Mouse (Mus musculus) midbrain, embryonic 11.5 days (tissue): ENCODE data around the gene Atat1. TPM values are rescaled to one million over a fixed set of nuclear protein-coding genes. Genes with fewer than 3 reads are reported as not detected.

Source experiments
- ATAC-seq: fragments of 200-750 bp; cut with Nextera tagmentation; 2 replicates; pipeline ENCODE4 v1.8.0; 2017; ENCODE audit warnings: moderate TSS enrichment, moderate library complexity; ENCODE audit not compliant: low FRiP score
- DNase-seq: peaks from one replicate; pipeline ENCODE4 v3.0.0; 2015; ENCODE audit warnings: low spot score; ENCODE audit errors: missing footprints
- H3K27ac ChIP-seq: fragments of 300-500 bp; sonication (generic); 2 replicates; pipeline ENCODE4 v1.5.1; 2014; ENCODE audit warnings: low read depth, low read length
- H3K27me3 ChIP-seq: fragments of 300-500 bp; sonication (generic); 2 replicates; pipeline ENCODE4 v1.6.1; 2014; ENCODE audit warnings: mild to moderate bottlenecking, low read length, moderate library complexity, mixed read lengths; ENCODE audit not compliant: control insufficient read depth, insufficient read depth
- H3K36me3 ChIP-seq: fragments of 300-500 bp; sonication (generic); 2 replicates; pipeline ENCODE4 v1.6.1; 2014; ENCODE audit warnings: mild to moderate bottlenecking, low read length, moderate library complexity, mixed read lengths; ENCODE audit not compliant: control insufficient read depth, insufficient read depth
- H3K4me1 ChIP-seq: fragments of 300-500 bp; sonication (generic); 2 replicates; pipeline ENCODE4 v1.6.1; 2014; ENCODE audit warnings: low read length; ENCODE audit not compliant: control insufficient read depth, insufficient read depth
- H3K4me2 ChIP-seq: fragments of 300-500 bp; sonication (generic); 2 replicates; pipeline ENCODE4 v1.6.1; 2014; ENCODE audit warnings: mild to moderate bottlenecking, moderate library complexity
- H3K4me3 ChIP-seq: fragments of 300-500 bp; sonication (generic); 2 replicates; pipeline ENCODE4 v1.5.1; 2014; ENCODE audit warnings: low read depth, low read length
- H3K9ac ChIP-seq: fragments of 300-500 bp; sonication (generic); 2 replicates; pipeline ENCODE4 v1.6.1; 2014; ENCODE audit warnings: low read length
- H3K9me3 ChIP-seq: fragments of 300-500 bp; sonication (generic); 2 replicates; pipeline ENCODE4 v1.6.1; 2016; ENCODE audit warnings: low read length; ENCODE audit not compliant: control insufficient read depth
- WGBS: fragments of 180-500 bp; shearing (Covaris S2); extraction: QIAGEN DNeasy Blood & Tissue Kit; methylation state at CpG from one replicate; pipeline ENCODE4 v1.1.7; 2014; 5-methylcytosine and 5-hydroxymethylcytosine counted together
- polyA plus RNA-seq: library from polyadenylated mRNA; unstranded; fragments of >200 nt; fragmentation: Nextera tagmentation; extraction: Ambion mirVana; gene quantifications from 2 replicates; pipeline ENCODE4 v1.2.1, GENCODE M21; 2014

Atat1 gene
- polyA plus RNA-seq, 1 experiment from 2014 or later = 168 TPM

DNA sequence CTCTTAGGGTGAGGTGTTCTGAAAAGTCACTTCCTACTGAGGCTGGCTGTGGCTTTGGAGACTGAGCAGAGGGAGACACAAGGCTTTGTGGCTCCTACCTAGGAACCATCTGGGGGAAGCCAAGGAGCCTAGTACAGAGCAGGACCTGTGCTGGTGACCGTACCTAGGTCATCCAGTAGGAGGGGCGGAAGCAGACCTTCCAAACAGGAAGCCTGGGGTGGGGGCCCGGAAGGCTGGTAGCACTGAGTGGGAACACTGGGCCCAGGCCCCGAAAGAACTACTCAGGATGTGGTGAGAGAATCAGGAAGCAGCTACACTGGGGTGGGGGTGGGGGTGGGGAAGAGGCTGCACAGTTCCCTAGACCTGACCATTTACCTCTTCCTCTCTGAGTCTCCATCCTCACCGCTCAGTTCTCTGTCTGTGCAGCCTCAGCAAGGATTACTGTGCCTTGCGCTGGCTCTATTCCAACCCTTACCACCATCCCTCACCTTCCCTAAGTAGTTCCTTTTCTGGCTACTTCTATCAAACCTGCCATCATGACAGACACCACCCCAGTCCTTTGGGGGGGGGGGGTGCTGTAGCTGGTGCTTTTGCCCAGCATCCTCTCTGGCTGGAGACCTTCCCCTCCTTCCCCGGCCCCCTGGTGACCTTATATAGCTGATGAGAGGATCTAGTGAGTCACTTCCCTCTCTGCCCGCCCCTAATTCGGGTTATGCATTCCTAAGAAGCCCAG, 39.6 kb downstream of the Atat1 start:
- Histone ChIP-seq H3K4me2 (peak overlapping the region; percentile 77), H3K36me3 (peaks cover 18% of the 10 kb centered on the region), H3K9ac (peak overlapping the region; percentile 92), H3K4me1 (peaks cover 37% of the 10 kb centered on the region), H3K4me3 (peak overlapping the region; percentile 61), H3K9me3 (peaks cover 5% of the 10 kb centered on the region), H3K27me3 (no peaks in the 10 kb centered on the region), H3K27ac (0 out of 2 replicates have a peak overlapping the region, but pooled peaks have one; percentile 2)
- WGBS = 81% methylated on average over 9 of the region's 9 CpGs
- no peak for ATAC-seq
- DNase-seq = peak; percentile 83

DNA sequence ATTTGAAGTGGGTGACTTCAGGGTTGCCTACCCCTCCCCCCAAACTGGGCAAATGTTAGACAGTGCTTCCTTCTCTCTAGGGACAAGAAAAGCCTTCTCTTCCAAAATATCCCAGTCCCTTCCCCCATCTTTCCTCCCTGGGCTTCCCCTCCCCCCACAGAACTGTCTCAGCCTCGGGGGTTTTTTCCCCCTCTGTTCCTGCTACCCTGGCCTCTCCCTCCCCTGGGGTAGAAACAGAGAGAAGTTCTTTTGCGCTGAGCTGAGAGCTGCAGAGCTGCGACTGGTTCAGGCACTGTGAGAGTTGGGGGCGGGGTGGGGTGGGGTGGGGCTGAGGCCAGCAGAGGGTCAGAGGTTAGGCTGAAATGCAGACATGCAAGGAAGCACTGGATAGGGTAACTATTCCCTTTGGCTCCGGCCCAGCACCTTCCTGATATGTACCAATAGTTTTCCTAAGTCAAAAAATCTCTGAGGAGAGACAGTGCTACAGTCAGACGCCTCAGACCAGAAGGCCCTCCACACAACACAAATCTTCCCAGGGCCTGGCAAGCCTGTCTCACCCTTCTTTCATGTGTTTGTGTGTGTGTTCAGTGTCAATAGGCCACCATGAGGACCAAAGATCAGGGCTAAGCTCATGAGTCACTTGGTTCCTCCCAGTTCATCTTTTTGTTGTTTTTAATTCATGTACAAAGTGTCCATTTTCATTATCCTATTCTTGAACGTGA, 40.4 kb downstream of the Atat1 start:
- peak overlapping the region; percentile 77 for H3K4me2 ChIP-seq
- peak overlapping the region; percentile 2; the same call in 1 of the 2 replicates for H3K27ac ChIP-seq
- H3K9ac ChIP-seq = peak overlapping the region; percentile 92
- peaks cover 42% of the 10 kb centered on the region for H3K4me1 ChIP-seq
- ATAC-seq (no peak), DNase-seq (peak; percentile 89)
- H3K4me3 ChIP-seq = peak overlapping the region; percentile 61
- 3% methylated on average over 7 of the region's 7 CpGs for WGBS
- peaks cover 5% of the 10 kb centered on the region for H3K9me3 ChIP-seq
- H3K27me3 ChIP-seq = no peaks in the 10 kb centered on the region
- H3K36me3 ChIP-seq = peaks cover 14% of the 10 kb centered on the region

DNA sequence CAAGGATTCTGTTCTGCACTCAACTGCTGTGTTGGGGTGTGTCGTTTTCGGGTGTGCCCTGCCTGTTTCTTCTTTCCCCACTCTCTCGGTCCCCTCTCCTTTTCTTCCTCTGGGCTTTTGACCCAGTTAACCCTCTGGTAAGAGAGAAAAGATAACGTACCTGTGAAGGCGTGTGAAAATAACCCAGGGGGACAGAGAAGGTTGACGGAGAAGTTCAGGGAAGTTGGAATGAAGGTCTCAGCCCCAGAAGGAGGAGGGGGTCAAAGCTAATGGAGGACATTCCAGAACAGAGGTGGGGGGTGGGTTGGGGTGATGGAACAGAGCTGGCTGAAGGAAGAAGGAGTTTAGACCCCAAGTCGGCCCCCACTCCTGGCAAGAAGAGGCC, 40.9 kb downstream of the Atat1 start:
- peak overlapping the region; percentile 61 for H3K4me3 ChIP-seq
- no peak for ATAC-seq
- H3K9ac ChIP-seq = peak overlapping the region; percentile 92
- H3K4me1 ChIP-seq = peaks cover 42% of the 10 kb centered on the region
- 6% methylated on average over 7 of the region's 7 CpGs for WGBS
- peak overlapping the region; percentile 77 for H3K4me2 ChIP-seq
- DNase-seq = peak; percentile 82
- H3K27ac ChIP-seq = no peak overlapping the region
- H3K36me3 ChIP-seq = peaks cover 11% of the 10 kb centered on the region
- peaks cover 5% of the 10 kb centered on the region for H3K9me3 ChIP-seq
- no peaks in the 10 kb centered on the region for H3K27me3 ChIP-seq

DNA sequence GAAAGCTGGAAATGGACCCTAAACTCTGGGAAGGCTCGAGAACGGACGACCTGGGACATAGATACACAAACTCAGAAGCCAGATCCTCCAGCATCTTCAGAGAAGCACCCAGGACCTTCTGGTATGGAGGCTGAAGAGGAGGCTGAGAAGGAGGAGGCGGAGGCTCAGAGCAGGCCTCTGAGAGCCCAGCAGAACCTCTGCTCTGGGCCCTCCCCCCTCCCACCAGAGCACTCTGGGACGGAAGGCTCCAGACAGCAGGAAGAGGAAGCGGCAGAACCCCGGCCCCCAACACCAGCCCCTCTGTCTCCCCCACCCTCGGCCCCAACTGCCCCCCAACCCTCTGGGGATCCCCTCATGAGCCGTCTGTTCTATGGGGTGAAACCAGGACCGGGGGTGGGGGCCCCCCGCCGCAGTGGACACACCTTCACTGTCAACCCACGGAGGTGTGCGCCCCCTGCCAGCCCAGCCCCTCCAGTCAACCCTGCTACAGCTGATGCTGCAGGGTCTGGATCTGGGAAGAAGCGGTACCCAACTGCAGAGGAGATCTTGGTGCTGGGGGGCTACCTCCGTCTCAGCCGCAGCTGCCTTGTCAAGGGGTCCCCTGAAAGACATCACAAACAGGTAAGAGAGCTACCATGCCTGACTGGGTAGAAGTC, 41.6 kb downstream of the Atat1 start:
- H3K27me3 ChIP-seq = no peaks in the 10 kb centered on the region
- WGBS = 42% methylated on average over 17 of the region's 17 CpGs
- peaks cover 39% of the 10 kb centered on the region for H3K4me1 ChIP-seq
- ATAC-seq (no peak), DNase-seq (peak; percentile 84)
- no peak overlapping the region for H3K27ac ChIP-seq
- H3K9ac ChIP-seq = peak overlapping the region; percentile 92
- peaks cover 11% of the 10 kb centered on the region for H3K36me3 ChIP-seq
- peak overlapping the region; percentile 77 for H3K4me2 ChIP-seq
- peak overlapping the region; percentile 61 for H3K4me3 ChIP-seq
- peaks cover 5% of the 10 kb centered on the region for H3K9me3 ChIP-seq

DNA sequence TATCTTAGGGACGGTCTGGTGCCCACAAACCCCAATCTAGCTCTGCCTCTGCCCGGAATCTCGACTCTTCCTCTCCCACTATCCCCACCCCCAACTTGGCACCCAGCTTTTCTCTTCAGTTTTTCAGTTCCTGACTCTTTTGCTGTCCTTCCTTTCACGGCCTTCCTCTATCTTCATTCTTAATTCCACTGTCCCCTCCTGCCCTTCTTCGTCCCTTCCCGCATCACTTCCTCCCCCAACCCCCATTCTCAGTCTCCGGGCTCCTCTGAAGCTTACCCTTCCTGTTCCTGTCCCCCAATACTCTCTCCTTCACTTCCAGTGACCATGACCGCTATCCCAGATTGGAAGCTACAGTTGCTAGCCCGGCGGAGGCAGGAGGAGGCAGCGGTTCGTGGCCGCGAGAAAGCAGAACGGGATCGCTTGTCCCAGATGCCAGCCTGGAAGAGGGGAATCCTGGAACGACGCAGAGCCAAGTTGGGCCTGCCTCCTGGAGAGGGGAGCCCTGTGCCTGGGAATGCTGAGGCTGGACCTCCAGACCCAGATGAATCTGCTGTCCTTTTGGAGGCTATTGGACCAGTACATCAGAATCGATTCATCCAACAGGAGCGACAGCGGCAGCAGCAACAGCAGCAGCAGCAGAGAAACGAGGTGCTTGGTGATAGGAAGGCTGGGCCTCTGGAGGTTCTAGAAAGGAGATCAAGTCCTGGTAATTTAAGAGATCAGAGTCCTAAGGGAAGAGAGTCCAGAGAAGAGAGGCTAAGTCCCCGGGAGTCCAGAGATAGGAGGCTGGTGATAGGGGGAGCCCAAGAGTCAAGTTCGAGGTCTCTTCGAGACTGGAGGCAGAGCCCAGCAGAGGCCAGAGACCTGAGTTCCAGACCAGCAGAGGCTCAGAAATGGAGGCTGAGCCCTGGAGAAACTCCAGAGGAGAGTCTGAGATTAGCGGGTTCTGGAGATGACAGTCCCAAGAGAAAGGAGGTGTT, 42.7 kb downstream of the Atat1 start:
- H3K9me3 ChIP-seq = peaks cover 5% of the 10 kb centered on the region
- H3K9ac ChIP-seq = peak overlapping the region; percentile 92
- H3K4me2 ChIP-seq = peak overlapping the region; percentile 77
- 11% methylated on average over 26 of the region's 26 CpGs for WGBS
- H3K27me3 ChIP-seq = no peaks in the 10 kb centered on the region
- H3K4me3 ChIP-seq = peak overlapping the region; percentile 61
- peak overlapping the region; percentile 99 for H3K27ac ChIP-seq
- peak; percentile 92 for DNase-seq
- H3K4me1 ChIP-seq = peaks cover 36% of the 10 kb centered on the region
- peaks cover 11% of the 10 kb centered on the region for H3K36me3 ChIP-seq
- no peak for ATAC-seq

DNA sequence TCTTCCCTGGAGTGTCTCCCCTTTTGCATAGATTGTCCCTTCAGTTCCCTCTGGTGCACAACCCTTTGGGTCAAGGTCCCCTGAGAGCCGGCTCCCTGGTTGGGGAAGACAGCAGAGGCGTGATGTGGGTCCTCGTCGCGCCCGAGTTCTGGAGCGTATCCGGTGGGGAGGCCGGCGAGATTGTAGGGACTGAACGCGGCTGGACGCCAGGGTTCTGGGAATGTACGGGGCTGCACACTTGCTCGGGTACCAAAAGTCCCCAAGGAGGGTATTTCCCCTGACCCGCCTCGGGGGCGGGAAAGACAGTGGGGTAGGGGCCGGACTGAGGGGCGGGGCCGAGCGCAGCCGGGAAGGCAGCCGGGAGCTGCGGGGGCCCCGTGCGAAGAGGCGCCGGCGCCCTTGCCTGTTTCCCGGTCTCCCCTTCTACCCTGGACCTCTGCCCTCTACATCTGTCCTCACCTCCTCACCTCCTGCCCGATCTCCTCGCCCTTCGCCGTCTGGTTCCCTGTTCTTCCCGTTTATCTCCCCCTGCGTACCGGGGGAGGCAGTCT, 43.5 kb downstream of the Atat1 start:
- peaks cover 5% of the 10 kb centered on the region for H3K9me3 ChIP-seq
- peaks cover 10% of the 10 kb centered on the region for H3K36me3 ChIP-seq
- peak overlapping the region; percentile 92 for H3K9ac ChIP-seq
- DNase-seq = peak; percentile 96
- H3K27ac ChIP-seq = peak overlapping the region; percentile 99
- H3K4me1 ChIP-seq = peaks cover 38% of the 10 kb centered on the region
- WGBS = 0% methylated on average over 38 of the region's 38 CpGs
- no peaks in the 10 kb centered on the region for H3K27me3 ChIP-seq
- H3K4me3 ChIP-seq = peak overlapping the region; percentile 61
- H3K4me2 ChIP-seq = peak overlapping the region; percentile 77
- peak; percentile 54 for ATAC-seq

DNA sequence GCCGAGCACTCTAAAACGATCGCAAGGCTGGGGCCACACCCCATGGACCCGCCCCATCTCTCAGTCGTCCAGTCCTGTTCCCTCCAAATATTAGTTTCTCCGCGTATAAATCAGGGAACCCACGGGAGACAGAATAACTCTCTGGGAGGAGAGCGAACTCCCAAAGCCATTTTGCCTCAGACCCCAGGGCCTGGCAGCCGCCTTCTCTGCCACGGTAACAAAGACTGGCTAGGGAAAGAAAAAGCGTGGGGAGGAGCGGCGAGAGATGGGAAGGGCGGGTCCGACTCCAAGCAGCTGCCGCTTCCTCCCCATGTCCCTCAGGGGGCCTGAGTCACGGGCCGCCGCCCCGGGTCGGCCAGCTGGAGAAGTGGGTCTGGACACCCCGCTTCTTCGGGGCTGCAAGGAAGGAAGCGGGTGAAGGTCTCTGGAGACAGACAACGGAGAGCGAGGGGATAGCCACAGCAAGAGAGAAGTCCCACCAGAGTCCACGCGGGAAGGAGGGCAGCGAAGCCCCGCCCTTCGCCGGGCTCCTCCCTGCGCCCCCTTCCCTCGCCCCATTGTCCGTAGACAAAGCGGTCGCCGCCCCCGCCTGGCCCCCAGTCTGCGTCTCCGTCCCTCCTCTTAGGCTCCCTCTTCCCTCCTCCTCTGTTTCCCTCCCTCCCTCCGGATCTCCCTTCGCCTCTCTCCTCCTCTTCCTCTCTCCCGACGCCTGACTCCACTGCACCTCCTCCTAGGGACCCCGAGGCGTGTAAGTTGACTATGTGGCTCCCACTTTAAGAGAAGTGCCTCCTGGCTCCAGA, 44.2 kb downstream of the Atat1 start, which contains the start of gene Ppp1r18:
TSS of gene Ppp1r18 (plus strand) at position 113 of the 800 bp plus-strand sequence.
- peak; percentile 81 for ATAC-seq
- WGBS = under 1% methylated on average over 46 of the region's 48 CpGs
- H3K36me3 ChIP-seq = peaks cover 3% of the 10 kb centered on the region; the same call in 1 of the 2 replicates
- peaks cover 40% of the 10 kb centered on the region for H3K4me1 ChIP-seq
- peak; percentile 98 for DNase-seq
- no peaks in the 10 kb centered on the region for H3K9me3 ChIP-seq
- peak within 1 kb of the TSS; percentile 61 for H3K4me3 ChIP-seq
- H3K4me2 ChIP-seq = peak within 1 kb of the TSS; percentile 77
- peak within 1 kb of the TSS; percentile 99 for H3K27ac ChIP-seq
- H3K27me3 ChIP-seq = no peaks in the 10 kb centered on the region
- H3K9ac ChIP-seq = peak within 1 kb of the TSS; percentile 92
